Mouse (Mus musculus) erythroblast, embryonic 14.5 days (primary cell): ENCODE results near the gene Klhl31. TPM values are rescaled to one million over a fixed set of nuclear protein-coding genes. Genes with fewer than 3 reads are reported as not detected.

ENCODE experiments used
- H3K27me3 ChIP-seq: 2 replicates; pipeline ENCODE4 v1.6.1; 2012; ENCODE audit warnings: inconsistent platforms; ENCODE audit not compliant: control insufficient read depth
- H3K36me3 ChIP-seq: 2 replicates; pipeline ENCODE4 v1.6.1; 2012; ENCODE audit warnings: mild to moderate bottlenecking, inconsistent platforms; ENCODE audit not compliant: control insufficient read depth
- H3K4me1 ChIP-seq: 2 replicates; pipeline ENCODE4 v1.6.1; 2012; ENCODE audit warnings: inconsistent platforms; ENCODE audit not compliant: control insufficient read depth
- H3K4me3 ChIP-seq: replicated peaks from 2 replicates; pipeline ENCODE3; 2012; ENCODE audit warnings: moderate library complexity, mild to moderate bottlenecking, inconsistent platforms
- H3K9me3 ChIP-seq: 2 replicates; pipeline ENCODE4 v1.6.1; 2012; ENCODE audit warnings: low read length, inconsistent platforms, mixed read lengths; ENCODE audit not compliant: control insufficient read depth
- GATA1 ChIP-seq: IDR thresholded peaks from 2 replicates; pipeline ENCODE4 v1.6.1; 2012; ENCODE audit warnings: low read length, inconsistent platforms, mixed read lengths
- TAL1 ChIP-seq: IDR thresholded peaks from 3 replicates; pipeline ENCODE4 v1.6.1; 2012; ENCODE audit warnings: low read length, inconsistent platforms, mixed read lengths
- polyA plus RNA-seq: library from polyadenylated mRNA; stranded (reverse); fragments of >175 nt; gene quantifications from 2 replicates; pipeline ENCODE4 v1.2.3, GENCODE M21; 2012

The Klhl31 gene
- polyA plus RNA-seq, 1 experiment, result not detected

GRCm38 (mm10) chr9:77603965-77604509 is 32.3 kb upstream of the Klhl31 start:
- TF ChIP-seq TAL1, result no peak
- no peak for TF ChIP-seq GATA1
- Histone ChIP-seq H3K36me3 (no peaks in the 10 kb centered on the region), H3K27me3 (no peaks in the 10 kb centered on the region), H3K9me3 (no peaks in the 10 kb centered on the region), H3K4me1 (no peaks in the 10 kb centered on the region), H3K4me3 (no peak overlapping the region)

GRCm38 (mm10) chr9:77607295-77607694 is 29.0 kb upstream of the Klhl31 start:
- Histone ChIP-seq H3K4me3 (no peak overlapping the region), H3K36me3 (no peaks in the 10 kb centered on the region), H3K9me3 (no peaks in the 10 kb centered on the region), H3K27me3 (no peaks in the 10 kb centered on the region), H3K4me1 (no peaks in the 10 kb centered on the region)
- no peak for TF ChIP-seq TAL1
- no peak for TF ChIP-seq GATA1

- no peak for TF ChIP-seq TAL1
- TF ChIP-seq GATA1, result no peak
- Histone ChIP-seq H3K27me3 (no peaks in the 10 kb centered on the region), H3K9me3 (no peaks in the 10 kb centered on the region), H3K36me3 (no peaks in the 10 kb centered on the region), H3K4me3 (no peak overlapping the region), H3K4me1 (no peaks in the 10 kb centered on the region)
Measured at GRCm38 (mm10) chr9:77607840-77608239, 28.5 kb upstream of the Klhl31 start.

- H3K4me1 ChIP-seq, result no peaks in the 10 kb centered on the region
- H3K9me3 ChIP-seq, result no peaks in the 10 kb centered on the region
- TF ChIP-seq TAL1 (no peak), GATA1 (no peak)
Measured at GRCm38 (mm10) chr9:77610811-77611210, 25.5 kb upstream of the Klhl31 start.

GRCm38 (mm10) chr9:77612349-77612748 is 24.0 kb upstream of the Klhl31 start:
- H3K4me1 ChIP-seq, result no peaks in the 10 kb centered on the region
- no peaks in the 10 kb centered on the region for H3K27me3 ChIP-seq
- no peaks in the 10 kb centered on the region for H3K36me3 ChIP-seq
- no peaks in the 10 kb centered on the region for H3K9me3 ChIP-seq
- TF ChIP-seq GATA1 (no peak), TAL1 (no peak)
- H3K4me3 ChIP-seq, result no peak overlapping the region

More at GRCm38 (mm10) chr9:77610811-77611210, 25.5 kb upstream of the Klhl31 start:
- Histone ChIP-seq H3K36me3 (no peaks in the 10 kb centered on the region), H3K27me3 (no peaks in the 10 kb centered on the region), H3K4me3 (no peak overlapping the region)

- no peak for TF ChIP-seq TAL1
- TF ChIP-seq GATA1, result no peak
- no peaks in the 10 kb centered on the region for H3K36me3 ChIP-seq
- H3K4me3 ChIP-seq, result no peak overlapping the region
- no peaks in the 10 kb centered on the region for H3K9me3 ChIP-seq
- no peaks in the 10 kb centered on the region for H3K27me3 ChIP-seq
- no peaks in the 10 kb centered on the region for H3K4me1 ChIP-seq
Measured at GRCm38 (mm10) chr9:77615868-77616267, 20.4 kb upstream of the Klhl31 start.

- Histone ChIP-seq H3K4me1 (no peaks in the 10 kb centered on the region), H3K4me3 (no peak overlapping the region), H3K36me3 (no peaks in the 10 kb centered on the region), H3K27me3 (no peaks in the 10 kb centered on the region), H3K9me3 (no peaks in the 10 kb centered on the region)
- TF ChIP-seq TAL1, result no peak
- TF ChIP-seq GATA1, result no peak
Measured at GRCm38 (mm10) chr9:77616796-77617195, 19.5 kb upstream of the Klhl31 start.

GRCm38 (mm10) chr9:77617751-77618150 is 18.5 kb upstream of the Klhl31 start:
- H3K9me3 ChIP-seq, result no peaks in the 10 kb centered on the region
- TF ChIP-seq TAL1 (no peak), GATA1 (no peak)
- H3K27me3 ChIP-seq, result no peaks in the 10 kb centered on the region
- H3K4me1 ChIP-seq, result no peaks in the 10 kb centered on the region
- no peaks in the 10 kb centered on the region for H3K36me3 ChIP-seq
- no peak overlapping the region for H3K4me3 ChIP-seq

GRCm38 (mm10) chr9:77618392-77618791 is 17.9 kb upstream of the Klhl31 start:
- Histone ChIP-seq H3K4me1 (no peaks in the 10 kb centered on the region), H3K27me3 (no peaks in the 10 kb centered on the region), H3K36me3 (no peaks in the 10 kb centered on the region), H3K9me3 (no peaks in the 10 kb centered on the region), H3K4me3 (no peak overlapping the region)
- TF ChIP-seq GATA1 (no peak), TAL1 (no peak)

- no peaks in the 10 kb centered on the region for H3K36me3 ChIP-seq
- no peak for TF ChIP-seq TAL1
- no peak for TF ChIP-seq GATA1
- no peaks in the 10 kb centered on the region for H3K4me1 ChIP-seq
Measured at GRCm38 (mm10) chr9:77620077-77620476, 16.2 kb upstream of the Klhl31 start.

More at GRCm38 (mm10) chr9:77620077-77620476, 16.2 kb upstream of the Klhl31 start:
- Histone ChIP-seq H3K27me3 (no peaks in the 10 kb centered on the region), H3K4me3 (no peak overlapping the region), H3K9me3 (no peaks in the 10 kb centered on the region)
